Mouse (Mus musculus) hindbrain, embryonic 12.5 days (tissue): Measurements from ENCODE around the gene Adamts6. TPM values are rescaled to one million over a fixed set of nuclear protein-coding genes. Genes with fewer than 3 reads are reported as not detected.

Experiments used
- ATAC-seq: fragments of 200-750 bp; cut with Nextera tagmentation; 2 replicates; pipeline ENCODE4 v1.8.0; 2017; ENCODE audit warnings: moderate TSS enrichment; ENCODE audit not compliant: low FRiP score
- H3K27ac ChIP-seq: fragments of 300-500 bp; sonication (generic); 2 replicates; pipeline ENCODE4 v1.5.1; 2016; ENCODE audit warnings: mild to moderate bottlenecking
- H3K27me3 ChIP-seq: fragments of 300-500 bp; sonication (generic); 2 replicates; pipeline ENCODE4 v1.6.1; 2016; ENCODE audit warnings: mild to moderate bottlenecking
- H3K36me3 ChIP-seq: fragments of 300-500 bp; sonication (generic); 2 replicates; pipeline ENCODE4 v1.6.1; 2016; ENCODE audit warnings: mild to moderate bottlenecking
- H3K4me1 ChIP-seq: fragments of 300-500 bp; sonication (generic); 2 replicates; pipeline ENCODE4 v1.6.1; 2016
- H3K4me2 ChIP-seq: fragments of 300-500 bp; sonication (generic); replicated peaks from 2 replicates; pipeline ENCODE4 v1.6.1; 2016; ENCODE audit warnings: mild to moderate bottlenecking
- H3K4me3 ChIP-seq: fragments of 300-500 bp; sonication (generic); 2 replicates; pipeline ENCODE4 v1.5.1; 2016; ENCODE audit warnings: mild to moderate bottlenecking
- H3K9ac ChIP-seq: fragments of 300-500 bp; sonication (generic); 2 replicates; pipeline ENCODE4 v1.6.1; 2016; ENCODE audit warnings: mild to moderate bottlenecking, moderate library complexity
- H3K9me3 ChIP-seq: fragments of 300-500 bp; sonication (generic); replicated peaks from 2 replicates; pipeline ENCODE4 v1.6.1; 2016; ENCODE audit warnings: mild to moderate bottlenecking
- WGBS: fragments of 180-500 bp; shearing (Covaris S2); methylation state at CpG from one replicate; pipeline ENCODE4 v1.1.7; 2016; 5-methylcytosine and 5-hydroxymethylcytosine counted together
- polyA plus RNA-seq: library from polyadenylated mRNA; unstranded; fragments of >200 nt; fragmentation: Nextera tagmentation; extraction: Ambion mirVana; gene quantifications from 2 replicates; pipeline ENCODE4 v1.2.1, GENCODE M21; 2016

Adamts6 gene
- polyA plus RNA-seq, 1 experiment from 2014 or later, result 3.9 TPM

GRCm38 (mm10) chr13:104393427-104394356, 106.1 kb downstream of the Adamts6 start:
- Histone ChIP-seq H3K36me3 (no peaks in the 10 kb centered on the region), H3K9me3 (no peaks in the 10 kb centered on the region), H3K27ac (no peak overlapping the region), H3K4me1 (no peaks in the 10 kb centered on the region), H3K4me3 (no peak overlapping the region), H3K9ac (no peak overlapping the region), H3K4me2 (no peak overlapping the region), H3K27me3 (no peaks in the 10 kb centered on the region)
- ATAC-seq, result no peak
- WGBS, result 89% methylated on average over 8 of the region's 8 CpGs

- Histone ChIP-seq H3K27me3 (no peaks in the 10 kb centered on the region), H3K9me3 (no peaks in the 10 kb centered on the region), H3K4me1 (no peaks in the 10 kb centered on the region), H3K36me3 (no peaks in the 10 kb centered on the region), H3K27ac (no peak overlapping the region), H3K4me2 (no peak overlapping the region), H3K9ac (no peak overlapping the region), H3K4me3 (no peak overlapping the region)
- no peak for ATAC-seq
- WGBS, result 80% methylated on average over 8 of the region's 8 CpGs
Observed at GRCm38 (mm10) chr13:104397814-104398213, 110.2 kb downstream of the Adamts6 start.

- Histone ChIP-seq H3K27ac (no peak overlapping the region), H3K9ac (no peak overlapping the region), H3K4me1 (no peaks in the 10 kb centered on the region), H3K27me3 (no peaks in the 10 kb centered on the region), H3K4me2 (no peak overlapping the region), H3K36me3 (no peaks in the 10 kb centered on the region), H3K4me3 (no peak overlapping the region), H3K9me3 (no peaks in the 10 kb centered on the region)
- ATAC-seq, result no peak
- WGBS, result 91% methylated on average over 2 of the region's 2 CpGs
Observed at GRCm38 (mm10) chr13:104432734-104433133, 145.1 kb downstream of the Adamts6 start.

GRCm38 (mm10) chr13:104442559-104442958, 154.9 kb downstream of the Adamts6 start:
- Histone ChIP-seq H3K27ac (no peak overlapping the region), H3K36me3 (0 out of 2 replicates have a peak, but pooled peaks cover 2% of the 10 kb centered on the region), H3K9me3 (no peaks in the 10 kb centered on the region), H3K4me2 (no peak overlapping the region), H3K27me3 (no peaks in the 10 kb centered on the region), H3K4me3 (no peak overlapping the region), H3K9ac (no peak overlapping the region), H3K4me1 (no peaks in the 10 kb centered on the region)
- 90% methylated on average over 7 of the region's 7 CpGs for WGBS
- ATAC-seq, result no peak

- H3K4me2 ChIP-seq, result no peak overlapping the region
- no peaks in the 10 kb centered on the region for H3K27me3 ChIP-seq
- H3K4me1 ChIP-seq, result no peaks in the 10 kb centered on the region
- H3K4me3 ChIP-seq, result no peak overlapping the region
- H3K36me3 ChIP-seq, result 0 out of 2 replicates have a peak, but pooled peaks cover 2% of the 10 kb centered on the region
- H3K27ac ChIP-seq, result no peak overlapping the region
- H3K9ac ChIP-seq, result no peak overlapping the region
- H3K9me3 ChIP-seq, result no peaks in the 10 kb centered on the region
- WGBS, result 71% methylated on average over 1 of the region's 1 CpGs
- ATAC-seq, result no peak
Observed at GRCm38 (mm10) chr13:104445437-104445836, 157.8 kb downstream of the Adamts6 start.

GRCm38 (mm10) chr13:104446974-104447373, 159.3 kb downstream of the Adamts6 start:
- no peaks in the 10 kb centered on the region for H3K4me1 ChIP-seq
- H3K4me3 ChIP-seq, result no peak overlapping the region
- no peaks in the 10 kb centered on the region for H3K27me3 ChIP-seq
- WGBS, result 87% methylated on average over 1 of the region's 1 CpGs
- ATAC-seq, result no peak
- H3K4me2 ChIP-seq, result no peak overlapping the region
- 0 out of 2 replicates have a peak, but pooled peaks cover 2% of the 10 kb centered on the region for H3K36me3 ChIP-seq
- H3K9ac ChIP-seq, result no peak overlapping the region
- H3K9me3 ChIP-seq, result no peaks in the 10 kb centered on the region
- no peak overlapping the region for H3K27ac ChIP-seq

GRCm38 (mm10) chr13:104447470-104447869, 159.8 kb downstream of the Adamts6 start:
- Histone ChIP-seq H3K4me3 (no peak overlapping the region), H3K36me3 (0 out of 2 replicates have a peak, but pooled peaks cover 2% of the 10 kb centered on the region), H3K4me2 (no peak overlapping the region), H3K9me3 (no peaks in the 10 kb centered on the region), H3K27me3 (no peaks in the 10 kb centered on the region), H3K27ac (no peak overlapping the region), H3K9ac (no peak overlapping the region), H3K4me1 (no peaks in the 10 kb centered on the region)
- no peak for ATAC-seq

- H3K4me2 ChIP-seq, result no peak overlapping the region
- H3K27me3 ChIP-seq, result no peaks in the 10 kb centered on the region
- H3K36me3 ChIP-seq, result 0 out of 2 replicates have a peak, but pooled peaks cover 2% of the 10 kb centered on the region
- H3K9ac ChIP-seq, result no peak overlapping the region
- no peaks in the 10 kb centered on the region for H3K9me3 ChIP-seq
- WGBS, result 91% methylated on average over 1 of the region's 1 CpGs
- H3K4me1 ChIP-seq, result no peaks in the 10 kb centered on the region
- ATAC-seq, result no peak
- H3K27ac ChIP-seq, result no peak overlapping the region
- no peak overlapping the region for H3K4me3 ChIP-seq
Observed at GRCm38 (mm10) chr13:104448349-104448748, 160.7 kb downstream of the Adamts6 start.

- Histone ChIP-seq H3K36me3 (no peaks in the 10 kb centered on the region), H3K4me3 (no peak overlapping the region), H3K27ac (no peak overlapping the region), H3K27me3 (no peaks in the 10 kb centered on the region), H3K4me2 (no peak overlapping the region), H3K9me3 (no peaks in the 10 kb centered on the region), H3K9ac (no peak overlapping the region), H3K4me1 (no peaks in the 10 kb centered on the region)
- no peak for ATAC-seq
- WGBS, result 92% methylated on average over 1 of the region's 1 CpGs
Observed at GRCm38 (mm10) chr13:104453271-104453974, 165.8 kb downstream of the Adamts6 start.

- Histone ChIP-seq H3K27ac (no peak overlapping the region), H3K4me1 (no peaks in the 10 kb centered on the region), H3K4me2 (no peak overlapping the region), H3K36me3 (no peaks in the 10 kb centered on the region), H3K9me3 (no peaks in the 10 kb centered on the region), H3K4me3 (no peak overlapping the region), H3K27me3 (no peaks in the 10 kb centered on the region), H3K9ac (no peak overlapping the region)
- ATAC-seq, result no peak
- WGBS, result 92% methylated on average over 1 of the region's 1 CpGs
Observed at GRCm38 (mm10) chr13:104460287-104460686, 172.7 kb downstream of the Adamts6 start.

GRCm38 (mm10) chr13:104468061-104468460, 180.4 kb downstream of the Adamts6 start:
- no peaks in the 10 kb centered on the region for H3K4me1 ChIP-seq
- 88% methylated on average over 1 of the region's 1 CpGs for WGBS
- ATAC-seq, result no peak
- H3K9me3 ChIP-seq, result no peaks in the 10 kb centered on the region
- H3K9ac ChIP-seq, result no peak overlapping the region
- H3K36me3 ChIP-seq, result no peaks in the 10 kb centered on the region
- no peak overlapping the region for H3K4me3 ChIP-seq
- H3K4me2 ChIP-seq, result no peak overlapping the region
- no peak overlapping the region for H3K27ac ChIP-seq
- no peaks in the 10 kb centered on the region for H3K27me3 ChIP-seq

GRCm38 (mm10) chr13:104476285-104476956, 188.8 kb downstream of the Adamts6 start:
- Histone ChIP-seq H3K9me3 (no peaks in the 10 kb centered on the region), H3K36me3 (0 out of 2 replicates have a peak, but pooled peaks cover 3% of the 10 kb centered on the region), H3K27ac (no peak overlapping the region), H3K4me2 (no peak overlapping the region), H3K27me3 (no peaks in the 10 kb centered on the region), H3K9ac (no peak overlapping the region), H3K4me3 (no peak overlapping the region), H3K4me1 (no peaks in the 10 kb centered on the region)
- ATAC-seq, result no peak
- 74% methylated on average over 9 of the region's 9 CpGs for WGBS
